Mouse (Mus musculus): Measurements from ENCODE around the gene Tspan12. TPM values are rescaled to one million over a fixed set of nuclear protein-coding genes. Genes with fewer than 3 reads are reported as not detected.

The Tspan12 gene
- polyA plus RNA-seq, 1 experiment = 8.2 TPM

DNA sequence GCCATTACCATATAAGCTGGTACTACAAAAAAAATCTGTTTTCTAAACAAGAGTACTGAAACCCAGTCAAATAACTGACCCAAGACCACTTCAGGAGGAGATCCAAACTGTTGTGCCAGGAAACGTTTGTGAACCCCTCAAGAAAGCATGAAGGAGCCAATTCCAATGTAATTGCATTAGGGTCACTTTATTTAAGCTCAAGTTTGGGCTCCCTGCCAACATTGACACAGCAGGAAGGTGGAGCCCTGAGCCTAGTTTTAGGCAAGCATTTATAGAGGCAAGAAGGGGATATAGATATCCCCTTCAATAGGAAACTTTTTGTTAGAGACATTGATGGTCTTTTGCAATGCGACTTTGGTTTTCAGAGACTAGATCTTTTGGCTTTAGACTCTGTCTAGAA, 111.7 kb downstream of the Tspan12 start:
- no peaks in the 10 kb centered on the region for H3K27me3 ChIP-seq (ENCODE audit: control insufficient read depth, insufficient read depth, insufficient read length)
- H3ac ChIP-seq (ENCODE audit: control insufficient read depth, insufficient read length, low read depth) = no peak overlapping the region
- no peaks in the 10 kb centered on the region for H3K79me2 ChIP-seq (ENCODE audit: control insufficient read depth, insufficient read depth)
- no peaks in the 10 kb centered on the region for H3K36me3 ChIP-seq (ENCODE audit: control insufficient read depth, insufficient read depth)
- TF ChIP-seq FOSL1 (IDR thresholded peaks at IDR 0.05; ENCODE audit: insufficient read depth, low read length, poor library complexity, severe bottlenecking) (no peak), USF1 (IDR thresholded peaks at IDR 0.05; ENCODE audit: low read depth) (no peak), CTCF (IDR thresholded peaks at IDR 0.05; ENCODE audit: control insufficient read depth, insufficient read depth, insufficient read length) (no peak), MYOD1 (IDR thresholded peaks at IDR 0.05; ENCODE audit: control insufficient read depth, insufficient read length, low read depth) (no peak), MYOG (IDR thresholded peaks at IDR 0.05; ENCODE audit: control insufficient read depth, extremely low read depth, insufficient read length) (no peak), CEBPB (IDR thresholded peaks at IDR 0.05; ENCODE audit: low read depth) (no peak), MAX (IDR thresholded peaks at IDR 0.05) (no peak)
- H3K79me3 ChIP-seq (ENCODE audit: low read depth) = no peaks in the 10 kb centered on the region
- H3K4me3 ChIP-seq (ENCODE audit: insufficient read depth, poor library complexity, severe bottlenecking) = no peak overlapping the region

DNA sequence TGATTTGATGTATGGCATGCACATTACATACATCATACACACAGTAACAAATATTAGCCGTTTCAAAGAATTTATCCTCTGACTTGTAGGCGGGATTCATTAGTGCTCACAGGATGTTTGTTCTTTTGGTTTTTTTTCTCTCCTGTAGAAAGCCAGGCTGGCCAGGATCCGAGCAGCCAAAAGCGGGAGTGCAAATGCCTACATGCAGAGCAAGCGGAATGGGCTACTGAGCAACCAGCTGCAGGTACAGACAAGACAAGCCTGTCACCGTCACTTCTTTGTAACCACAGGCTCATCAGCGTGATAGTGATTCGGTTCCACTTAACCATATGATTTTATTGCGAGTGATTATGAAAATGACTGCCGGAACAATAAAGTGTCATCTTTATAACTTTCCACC, 130.1 kb downstream of the Tspan12 start:
- TF ChIP-seq CTCF (IDR thresholded peaks at IDR 0.05; ENCODE audit: control insufficient read depth, insufficient read depth, insufficient read length) (no peak), MYOG (IDR thresholded peaks at IDR 0.05; ENCODE audit: control insufficient read depth, extremely low read depth, insufficient read length) (no peak), MYOD1 (IDR thresholded peaks at IDR 0.05; ENCODE audit: control insufficient read depth, insufficient read length, low read depth) (no peak), USF1 (IDR thresholded peaks at IDR 0.05; ENCODE audit: low read depth) (no peak), FOSL1 (IDR thresholded peaks at IDR 0.05; ENCODE audit: insufficient read depth, low read length, poor library complexity, severe bottlenecking) (no peak), MAX (IDR thresholded peaks at IDR 0.05) (no peak), CEBPB (IDR thresholded peaks at IDR 0.05; ENCODE audit: low read depth) (no peak)
- H3K27me3 ChIP-seq (ENCODE audit: control insufficient read depth, insufficient read depth, insufficient read length) = peaks cover 4% of the 10 kb centered on the region
- H3ac ChIP-seq (ENCODE audit: control insufficient read depth, insufficient read length, low read depth) = no peak overlapping the region
- H3K4me3 ChIP-seq (ENCODE audit: insufficient read depth, poor library complexity, severe bottlenecking) = no peak overlapping the region
- H3K36me3 ChIP-seq (ENCODE audit: control insufficient read depth, insufficient read depth) = no peaks in the 10 kb centered on the region
- H3K79me3 ChIP-seq (ENCODE audit: low read depth) = no peaks in the 10 kb centered on the region
- H3K79me2 ChIP-seq (ENCODE audit: control insufficient read depth, insufficient read depth) = no peaks in the 10 kb centered on the region

Other genes starting within 250 kb of the Tspan12 start
- gene Ing3, start 97.1 kb upstream of the Tspan12 start, polyA plus RNA-seq (2012; fragmentation: generic; extraction: Trizol) = 9.5 TPM
- 1.2 TPM for gene Cped1, start 133.4 kb upstream of the Tspan12 start, polyA plus RNA-seq (2012; fragmentation: generic; extraction: Trizol)

Data from C2C12 (cell line).